Mouse (Mus musculus): ENCODE results near the gene Ugt1a8. TPM values are rescaled to one million over a fixed set of nuclear protein-coding genes. Genes with fewer than 3 reads are reported as not detected.

The Ugt1a8 gene
- total RNA-seq, 2 experiments from 2014 or later: not detected

DNA sequence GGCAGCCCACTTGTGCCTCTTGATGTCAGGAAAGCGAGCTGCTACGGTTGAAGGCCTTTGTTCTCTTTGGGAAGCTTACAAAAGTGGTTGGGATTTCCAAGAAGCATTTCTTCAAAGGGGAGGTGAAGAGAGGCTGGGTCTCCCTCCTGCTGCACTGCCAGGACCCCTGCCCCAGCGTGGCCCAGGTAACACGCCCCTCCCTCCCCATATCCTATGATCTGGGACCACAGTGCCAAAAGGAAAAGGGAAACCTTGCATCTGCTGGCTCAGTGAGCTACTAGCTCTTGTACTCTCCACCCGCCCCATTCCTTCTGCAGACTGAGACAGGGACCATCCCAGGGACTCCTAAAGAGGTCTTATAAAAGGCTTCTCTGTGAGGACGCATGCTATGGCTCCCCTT lies 170.1 kb downstream of the Ugt1a8 start:
- peak in 1 of 2 experiments; percentile 51 for DNase-seq (ENCODE audit: low spot score in 2 of 2)

DNA sequence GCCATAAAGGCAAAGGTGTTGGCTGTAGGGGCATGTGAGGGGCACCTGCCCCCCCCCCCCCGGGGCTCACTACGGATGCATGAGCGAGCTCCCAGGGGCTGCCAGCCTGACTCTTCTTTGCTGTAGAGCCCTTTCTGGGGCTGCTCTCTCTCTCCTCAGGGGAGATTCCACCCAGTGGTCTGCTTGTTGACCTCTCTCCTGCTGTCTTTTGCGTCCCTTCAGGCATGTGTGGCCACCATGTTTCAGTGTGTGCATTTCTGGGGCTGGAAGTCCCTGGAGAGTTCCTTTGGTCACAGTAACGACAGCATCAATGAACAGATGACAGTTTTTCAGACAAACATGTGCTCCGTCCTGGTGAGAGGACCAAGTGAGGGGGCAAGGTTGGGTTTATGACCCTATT lies 170.7 kb downstream of the Ugt1a8 start:
- no peak for DNase-seq (ENCODE audit: low spot score in 2 of 2)

DNA sequence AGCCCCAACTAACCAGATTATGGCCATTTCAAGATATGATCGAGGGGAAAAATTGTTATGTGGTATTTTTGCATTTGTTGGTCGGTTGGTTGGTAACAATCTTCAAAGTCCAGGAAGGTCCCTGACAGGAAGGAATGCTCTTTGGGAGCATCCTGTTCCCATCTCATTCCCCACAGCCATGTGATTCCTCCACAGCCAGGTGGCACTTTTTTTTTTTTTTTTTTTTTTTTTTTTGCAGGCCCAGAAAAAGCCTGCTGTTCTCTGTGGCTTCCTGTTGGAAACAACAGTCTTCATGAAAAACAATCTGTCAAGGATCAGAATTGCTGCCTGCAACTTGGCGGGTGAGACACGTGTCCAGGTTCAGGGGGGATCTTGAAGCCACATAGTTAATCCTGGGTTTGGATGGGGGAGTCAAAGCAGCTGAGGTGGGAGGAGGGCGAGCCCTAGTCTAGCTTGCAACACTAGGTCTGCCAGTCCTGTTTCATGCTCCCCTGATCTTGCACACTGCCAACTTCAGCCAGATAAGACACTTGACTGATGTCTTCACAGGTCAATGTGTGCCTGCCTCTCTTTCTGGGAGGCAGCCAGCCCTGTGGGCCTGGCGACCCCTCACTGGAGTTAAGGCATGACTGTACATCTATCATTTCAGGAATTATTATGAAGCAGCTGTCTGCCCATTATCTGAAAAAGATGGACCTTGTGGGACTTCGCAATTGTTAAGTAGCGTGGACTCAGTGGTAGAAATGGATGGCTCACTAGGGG lies 171.4 kb downstream of the Ugt1a8 start:
- no peak for DNase-seq (ENCODE audit: low spot score in 2 of 2)

DNA sequence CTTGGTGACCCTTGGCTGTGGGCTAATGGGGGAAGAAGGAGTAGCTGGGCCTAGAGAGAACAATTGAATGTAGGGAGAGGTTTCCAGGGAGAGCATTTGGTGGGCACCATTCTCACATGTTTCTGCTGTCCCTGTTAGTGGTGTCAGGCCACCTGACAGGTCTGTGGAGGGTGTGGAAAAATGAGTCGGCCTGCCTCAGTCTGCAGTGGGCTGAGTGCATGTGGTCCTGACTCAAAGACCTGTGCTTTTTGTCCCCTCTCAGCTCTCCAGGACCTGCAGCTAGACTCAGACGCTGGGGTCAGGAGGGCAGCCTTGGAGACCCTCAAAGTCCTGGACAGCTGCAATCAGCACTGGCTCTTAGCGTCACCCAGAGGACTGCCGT lies 172.0 kb downstream of the Ugt1a8 start:
- DNase-seq (ENCODE audit: low spot score in 2 of 2): no peak

DNA sequence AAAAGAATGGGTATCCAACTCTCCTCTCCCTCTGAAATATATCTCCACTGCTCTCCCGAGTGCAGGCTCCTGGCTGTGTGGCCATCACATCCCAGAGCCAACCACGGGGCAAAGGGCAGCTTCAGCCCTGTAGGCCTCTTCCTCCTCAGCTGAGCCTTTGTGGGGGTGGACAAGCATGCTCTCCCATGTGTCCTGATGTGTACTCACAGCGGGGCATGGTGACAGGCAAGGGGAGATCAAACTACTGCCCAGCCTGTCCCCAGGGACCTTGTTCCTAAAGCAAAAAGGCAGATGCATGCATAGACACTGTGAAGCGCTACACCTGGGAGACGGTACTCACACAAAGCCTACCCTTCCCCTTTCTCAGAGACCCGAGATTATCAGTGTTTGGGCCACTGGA lies 172.5 kb downstream of the Ugt1a8 start:
- peak; percentile 70 to 72 for DNase-seq (ENCODE audit: low spot score in 2 of 2)

DNA sequence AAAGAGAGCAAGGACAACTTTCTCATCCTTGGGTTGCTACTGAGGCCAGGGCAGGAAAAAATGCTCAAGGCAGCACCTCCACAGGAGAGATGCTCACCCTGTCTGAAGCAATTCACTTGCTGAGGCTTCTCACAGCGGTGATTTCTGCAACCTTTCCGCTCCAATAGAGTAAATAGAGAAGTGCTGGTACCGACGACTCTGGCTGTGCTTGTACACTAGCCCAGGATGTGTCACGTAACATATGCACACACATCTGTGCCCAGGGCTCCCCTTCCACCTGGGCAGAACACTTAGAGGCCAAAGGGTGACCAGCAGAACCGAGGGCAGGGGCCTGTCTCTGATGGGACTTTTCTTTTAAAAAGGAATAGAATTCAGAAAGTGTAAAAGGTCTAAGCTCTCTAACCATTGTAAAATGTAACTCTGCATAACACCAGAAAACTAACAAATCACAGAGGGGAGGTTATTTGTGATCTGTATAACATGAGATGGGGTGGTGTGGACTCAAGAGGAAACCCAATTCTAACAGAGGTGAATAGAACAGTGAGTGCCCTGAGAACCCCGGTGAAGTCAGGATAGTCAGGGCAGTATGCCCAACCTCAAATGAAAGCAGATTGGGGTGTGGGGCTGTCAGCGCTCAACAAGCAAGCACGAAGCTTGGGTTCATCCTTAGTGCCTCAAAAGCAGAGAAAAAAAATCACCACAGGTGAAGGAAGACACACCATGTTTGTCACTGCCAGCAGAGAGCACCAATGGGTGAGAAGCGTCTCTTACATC lies 173.2 kb downstream of the Ugt1a8 start:
- no peak for DNase-seq (ENCODE audit: low spot score in 2 of 2)

DNA sequence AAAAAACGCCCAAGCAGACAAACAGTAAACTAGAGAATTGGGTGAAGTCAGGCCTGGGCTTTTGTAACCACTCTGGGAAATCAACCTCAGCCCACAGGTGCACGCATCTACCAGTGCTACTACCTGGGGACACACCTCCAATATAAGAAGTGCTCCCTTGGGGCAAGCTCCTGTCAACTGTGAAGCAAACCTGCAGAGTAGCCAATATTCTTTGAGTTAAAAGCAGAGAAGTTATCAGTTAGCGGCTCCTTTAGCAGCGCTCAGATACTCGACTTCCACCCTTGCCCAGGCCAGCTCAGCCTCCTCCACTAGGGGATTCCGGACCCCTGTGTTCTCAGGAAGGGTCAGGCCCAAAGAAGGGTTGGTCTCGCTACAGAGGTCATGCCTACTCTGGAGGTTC lies 174.1 kb downstream of the Ugt1a8 start:
- peak in 1 of 2 experiments; percentile 63 for DNase-seq (ENCODE audit: low spot score in 2 of 2)

DNA sequence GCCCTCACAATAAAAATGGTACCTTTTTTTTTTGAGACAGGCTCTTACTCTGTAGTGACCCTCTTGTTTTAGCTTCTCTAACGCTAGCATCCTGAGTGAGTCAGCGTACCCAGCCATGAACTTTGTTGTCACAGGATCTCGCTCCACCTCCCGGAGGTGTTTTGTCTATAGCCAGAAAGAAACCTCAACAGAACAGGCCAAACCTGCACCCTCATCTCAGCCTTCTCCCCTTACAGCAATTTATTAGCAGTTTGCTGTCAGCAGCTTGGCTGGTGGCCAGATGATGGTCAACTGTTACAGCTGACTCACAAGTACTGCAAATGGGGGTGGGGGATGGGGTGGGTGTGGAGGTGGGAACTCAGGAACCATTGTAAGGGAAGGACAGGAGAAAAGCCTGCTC lies 174.6 kb downstream of the Ugt1a8 start:
- peak in 1 of 2 experiments; percentile 72 for DNase-seq (ENCODE audit: low spot score in 2 of 2)

DNA sequence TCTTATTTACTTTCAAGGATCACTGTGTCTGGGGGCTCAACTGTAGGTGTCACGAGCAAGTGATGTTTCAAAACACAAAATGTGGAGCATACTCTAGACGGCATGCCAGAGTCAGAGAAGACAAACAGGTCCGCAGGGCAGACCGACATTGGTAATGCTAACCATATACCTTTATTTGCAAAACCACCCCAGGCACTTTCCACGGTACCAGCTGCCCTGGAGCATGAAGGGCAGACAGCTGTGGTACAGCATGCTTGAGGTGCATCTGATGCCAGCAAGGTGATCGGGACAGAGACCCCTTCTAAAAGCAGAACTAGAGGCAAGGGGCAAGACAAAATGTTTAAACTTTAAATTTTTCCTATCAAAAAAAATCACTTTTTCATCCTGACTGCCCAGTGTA lies 175.3 kb downstream of the Ugt1a8 start:
- peak in 1 of 2 experiments; percentile 52 for DNase-seq (ENCODE audit: low spot score in 2 of 2)

DNA sequence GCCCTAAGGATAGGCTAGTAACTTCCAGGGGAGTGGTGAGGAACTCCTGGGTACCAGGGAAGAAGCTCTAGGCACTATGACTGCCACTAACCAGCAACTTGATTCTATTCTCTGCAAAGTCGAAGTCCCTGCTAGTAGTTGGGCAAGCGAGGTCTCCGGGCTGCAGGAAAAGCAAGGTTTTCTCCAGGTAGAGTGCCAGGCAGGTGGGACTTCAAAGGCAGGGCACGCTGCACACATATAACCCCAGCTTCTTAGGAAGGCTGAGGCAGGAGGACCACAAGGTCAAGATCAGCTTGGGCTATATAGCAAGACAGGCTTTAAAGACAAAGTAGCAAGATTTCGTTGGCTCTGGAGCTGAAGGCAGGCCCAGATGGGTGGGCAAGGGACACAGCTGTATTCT lies 176.2 kb downstream of the Ugt1a8 start:
- no peak for DNase-seq (ENCODE audit: low spot score in 2 of 2)

DNA sequence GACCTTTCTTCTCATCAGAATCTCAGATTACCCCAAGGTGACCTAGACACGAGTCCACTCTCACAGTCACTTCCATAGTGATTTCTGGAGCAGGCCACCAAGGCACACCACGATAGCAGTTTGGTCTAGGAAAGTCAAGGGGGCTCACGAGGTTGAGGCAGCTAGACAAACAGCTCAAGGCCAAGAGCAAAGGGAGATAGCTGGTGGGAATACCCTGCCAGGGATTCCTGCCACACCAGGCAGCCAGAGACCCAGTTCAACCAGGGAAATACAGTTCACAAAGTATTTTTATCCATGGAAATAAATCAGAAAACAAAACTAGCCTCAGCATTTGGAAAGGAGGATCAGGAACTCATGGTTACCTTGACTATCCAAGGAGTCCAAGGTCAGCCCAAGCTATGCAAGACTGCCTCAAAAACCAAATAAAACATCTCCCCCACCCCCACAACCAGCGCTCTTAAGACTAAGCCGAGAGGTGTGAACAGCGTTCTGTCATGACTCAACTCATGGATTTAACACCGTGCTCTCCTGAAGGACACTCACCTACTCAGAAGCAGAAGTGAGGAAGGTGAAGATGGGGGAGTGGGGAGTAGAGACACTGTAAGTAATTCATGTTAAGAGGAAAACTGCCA lies 176.7 kb downstream of the Ugt1a8 start:
- DNase-seq (ENCODE audit: low spot score in 2 of 2): no peak

DNA sequence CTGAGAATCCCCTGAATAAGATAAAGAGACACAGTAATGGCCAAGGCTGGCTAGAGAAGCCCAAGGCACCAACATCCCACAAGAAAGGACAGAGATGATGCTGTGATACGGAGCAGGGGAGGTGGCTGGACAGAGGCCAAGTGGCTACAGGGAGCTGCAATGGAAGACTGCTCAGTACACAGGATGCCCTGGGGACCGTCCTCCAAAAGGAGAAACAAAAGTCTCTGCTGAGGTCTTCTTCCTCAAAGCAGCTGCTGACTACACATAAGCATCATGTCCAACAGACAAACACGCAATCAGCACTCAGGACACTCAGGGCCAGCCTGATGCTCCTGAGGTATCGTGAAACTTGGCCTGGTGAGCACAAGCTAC lies 177.2 kb downstream of the Ugt1a8 start:
- peak in 1 of 2 experiments; percentile 53 for DNase-seq (ENCODE audit: low spot score in 2 of 2)

DNA sequence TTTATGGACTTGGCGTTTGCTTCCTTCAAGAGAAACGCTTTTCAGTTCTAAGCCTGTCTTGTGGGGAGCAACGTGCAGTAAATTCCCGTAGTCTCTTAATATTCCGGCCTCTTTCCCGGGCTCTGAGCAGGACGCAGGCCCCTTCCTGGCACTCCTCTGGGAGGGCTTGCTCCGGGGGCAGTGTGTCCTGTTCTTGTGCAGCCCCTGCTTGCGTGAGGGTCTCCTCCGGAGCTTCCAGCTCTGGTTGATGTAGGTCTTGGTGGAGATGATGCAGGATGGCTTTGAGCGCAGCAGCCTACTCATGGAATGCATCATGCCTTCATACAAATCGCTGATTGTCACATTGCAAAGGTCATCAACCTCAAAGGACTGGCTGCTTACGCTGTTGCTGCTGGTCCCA lies 178.5 kb downstream of the Ugt1a8 start:
- no peak for DNase-seq (ENCODE audit: low spot score in 2 of 2)

DNA sequence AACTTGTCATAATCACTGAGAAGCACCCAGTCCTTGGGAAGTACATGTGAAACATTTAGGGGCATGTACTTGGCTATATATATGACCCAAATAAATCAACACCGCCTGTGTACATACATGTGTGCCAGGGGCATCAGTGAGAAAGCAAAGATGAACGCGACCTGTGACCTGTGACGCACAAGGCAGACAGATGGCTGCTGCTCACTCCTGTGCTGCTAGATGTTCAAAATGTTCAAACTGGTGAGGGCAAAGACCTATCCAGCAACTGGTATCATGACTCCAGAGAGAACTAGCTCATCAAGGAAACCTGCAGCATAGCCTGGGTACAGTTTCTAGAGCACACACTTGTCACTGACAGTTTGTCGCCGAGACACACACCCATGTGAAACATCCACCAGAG lies 179.9 kb downstream of the Ugt1a8 start:
- DNase-seq (ENCODE audit: low spot score in 2 of 2): no peak

DNA sequence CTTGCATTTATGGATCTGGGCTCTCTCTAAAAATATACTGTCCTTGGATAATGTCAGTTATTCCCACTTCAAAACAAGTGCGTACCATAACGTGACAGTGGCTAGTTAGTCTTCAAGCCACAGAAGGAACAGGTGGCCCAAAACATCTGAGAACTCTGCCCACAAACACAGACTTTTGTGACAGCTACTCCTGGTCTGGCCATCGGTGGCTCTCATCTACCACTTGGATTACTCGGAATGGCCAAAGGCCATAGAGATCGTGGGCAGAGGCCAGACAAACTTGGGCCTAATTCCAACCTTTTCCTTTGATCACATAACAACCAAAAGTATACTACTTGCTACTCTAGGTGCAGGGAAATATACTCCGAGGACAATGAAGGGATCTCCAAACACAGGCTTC lies 180.5 kb downstream of the Ugt1a8 start:
- DNase-seq (ENCODE audit: low spot score in 2 of 2): no peak

Other genes starting within 250 kb of the Ugt1a8 start
- gene Dgkd, start 234.5 kb upstream of the Ugt1a8 start, total RNA-seq (2021): 10 to 100 TPM; 48.4 to 50.2 TPM
- 10 to 100 TPM; 22.8 to 26.0 TPM for gene Usp40, start 79.3 kb upstream of the Ugt1a8 start, total RNA-seq (2021)
- not detected for gene Ugt1a10, start 32.4 kb upstream of the Ugt1a8 start, total RNA-seq (2021)
- gene Ugt1a9, start 17.0 kb upstream of the Ugt1a8 start, total RNA-seq (2021): not detected
- 1 to 10 TPM; 2.4 to 3.0 TPM for gene Ugt1a7c, start 7.2 kb downstream of the Ugt1a8 start, total RNA-seq (2021)
- gene Ugt1a6b, start 15.4 kb downstream of the Ugt1a8 start, total RNA-seq (2021): 1 to 10 TPM in 1 of 2 experiments, under 1 TPM in 1; 0.81 to 1.5 TPM
- gene Ugt1a6a, start 47.0 kb downstream of the Ugt1a8 start, total RNA-seq (2021): 1 to 10 TPM; 1.9 to 2.0 TPM
- under 1 TPM in 1 of 2 experiments, not detected in 1; 0.27 TPM for gene Ugt1a5, start 78.2 kb downstream of the Ugt1a8 start, total RNA-seq (2021)
- gene Ugt1a2, start 112.8 kb downstream of the Ugt1a8 start, total RNA-seq (2021): not detected
- gene Dnajb3, start 118.0 kb downstream of the Ugt1a8 start, total RNA-seq (2021): 1 to 10 TPM; 3.8 to 4.9 TPM
- 1 to 10 TPM in 1 of 2 experiments, under 1 TPM in 1; 0.12 to 1.3 TPM for gene Ugt1a1, start 124.1 kb downstream of the Ugt1a8 start, total RNA-seq (2021)
- under 1 TPM in 1 of 2 experiments, not detected in 1; 0.13 TPM for gene Mroh2a, start 139.2 kb downstream of the Ugt1a8 start, total RNA-seq (2021)
- 10 to 100 TPM; 80.5 to 88.1 TPM for gene Hjurp, start 189.8 kb downstream of the Ugt1a8 start, total RNA-seq (2021)
- not detected for gene Trpm8, start 189.8 kb downstream of the Ugt1a8 start, total RNA-seq (2021)